Mouse (Mus musculus) C2C12 (cell line): ENCODE results near the gene Fam213b.

Experiments used
- CEBPB ChIP-seq: IDR thresholded peaks from one replicate; pipeline ENCODE4 v1.6.1; 2011; ENCODE audit warnings: low read depth, mild to moderate bottlenecking, control low read depth, moderate library complexity
- CTCF ChIP-seq: IDR thresholded peaks from one replicate; pipeline ENCODE4 v1.5.1; 2011; ENCODE audit not compliant: control insufficient read depth, insufficient read depth, insufficient read length
- MAX ChIP-seq: IDR thresholded peaks from one replicate; pipeline ENCODE4 v1.6.1; 2011; ENCODE audit warnings: mild to moderate bottlenecking, control low read depth
- MYOG ChIP-seq: IDR thresholded peaks from one replicate; pipeline ENCODE4 v1.6.1; 2011; ENCODE audit not compliant: control insufficient read depth, insufficient read length; ENCODE audit errors: extremely low read depth

DNA sequence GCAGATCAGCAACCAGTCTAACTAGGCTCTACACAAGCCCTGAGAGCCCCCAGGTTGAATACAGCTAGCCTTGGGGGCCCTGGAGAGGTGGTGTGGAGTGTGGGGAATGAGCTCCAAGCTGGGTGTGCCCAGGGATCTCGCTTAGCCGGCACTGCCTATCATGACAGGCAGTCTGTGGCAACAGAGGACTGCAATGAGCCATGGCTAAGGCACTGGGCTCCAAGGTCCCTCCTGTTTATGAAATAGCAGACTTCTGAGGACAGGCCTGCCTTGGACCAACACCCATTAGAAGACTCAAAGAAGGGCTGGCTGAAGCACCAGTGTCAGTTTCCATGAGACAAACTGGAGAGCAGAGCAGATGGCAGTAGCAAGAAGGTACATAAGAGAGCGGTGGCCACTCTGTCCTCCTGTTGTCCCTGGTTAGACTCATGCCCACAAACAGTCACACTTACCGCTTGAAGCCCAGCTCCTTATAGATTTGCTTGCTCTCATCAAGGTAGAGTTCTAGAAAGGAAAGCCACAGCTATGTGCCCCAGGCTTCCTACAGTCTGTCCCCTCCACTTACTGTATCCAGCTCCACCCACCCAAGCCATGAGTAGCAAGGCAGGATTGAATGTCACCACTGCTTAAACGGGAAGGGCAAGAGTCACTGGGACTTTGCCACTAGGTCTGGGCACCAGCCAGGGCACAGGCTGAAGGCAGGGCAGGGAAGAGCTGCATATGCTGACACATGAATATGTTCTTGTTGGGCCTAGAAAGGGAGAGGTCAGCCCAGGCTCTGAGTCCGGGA is 1.1 kb downstream of the Fam213b start:
- TF ChIP-seq CTCF (no peak), MAX (no peak), MYOG (no peak), CEBPB (no peak)
